Mouse (Mus musculus): ENCODE measurements around the gene Sik3.

Sik3 gene

GRCm38 (mm10) chr9:46188370-46188769 lies 175.8 kb downstream of the Sik3 start:
- DNase-seq (ENCODE audit: low read depth, low spot score) = no peak

- DNase-seq (ENCODE audit: low read depth, low spot score) = no peak
Measured at GRCm38 (mm10) chr9:46188956-46189355, 176.3 kb downstream of the Sik3 start.

- no peak for DNase-seq (ENCODE audit: low read depth, low spot score)
Measured at GRCm38 (mm10) chr9:46189381-46189780, 176.8 kb downstream of the Sik3 start.

- no peak for DNase-seq (ENCODE audit: low read depth, low spot score)
Measured at GRCm38 (mm10) chr9:46191234-46191633, 178.6 kb downstream of the Sik3 start.

- peak; percentile 36 for DNase-seq (ENCODE audit: low read depth, low spot score)
Measured at GRCm38 (mm10) chr9:46191644-46192043, 179.0 kb downstream of the Sik3 start.

GRCm38 (mm10) chr9:46192642-46193041 lies 180.0 kb downstream of the Sik3 start:
- DNase-seq (ENCODE audit: low read depth, low spot score) = no peak

- no peak for DNase-seq (ENCODE audit: low read depth, low spot score)
Measured at GRCm38 (mm10) chr9:46194809-46195208, 182.2 kb downstream of the Sik3 start.

- no peak for DNase-seq (ENCODE audit: low read depth, low spot score)
Measured at GRCm38 (mm10) chr9:46196699-46197169, 184.1 kb downstream of the Sik3 start.

- DNase-seq (ENCODE audit: low read depth, low spot score) = no peak
Measured at GRCm38 (mm10) chr9:46198461-46198860, 185.8 kb downstream of the Sik3 start.

GRCm38 (mm10) chr9:46198936-46199335 lies 186.3 kb downstream of the Sik3 start:
- DNase-seq (ENCODE audit: low read depth, low spot score) = no peak

- no peak for DNase-seq (ENCODE audit: low read depth, low spot score)
Measured at GRCm38 (mm10) chr9:46199609-46200008, 187.0 kb downstream of the Sik3 start.

- no peak for DNase-seq (ENCODE audit: low read depth, low spot score)
Measured at GRCm38 (mm10) chr9:46206834-46207500, 194.3 kb downstream of the Sik3 start.

- DNase-seq (ENCODE audit: low read depth, low spot score) = no peak
Measured at GRCm38 (mm10) chr9:46207501-46207869, 194.9 kb downstream of the Sik3 start.

- peak; percentile 12 for DNase-seq (ENCODE audit: low read depth, low spot score)
Measured at GRCm38 (mm10) chr9:46208401-46208974, 195.9 kb downstream of the Sik3 start.

- no peak for DNase-seq (ENCODE audit: low read depth, low spot score)
Measured at GRCm38 (mm10) chr9:46210473-46210872, 197.9 kb downstream of the Sik3 start.

- no peak for DNase-seq (ENCODE audit: low read depth, low spot score)
Measured at GRCm38 (mm10) chr9:46214276-46214675, 201.7 kb downstream of the Sik3 start.

GRCm38 (mm10) chr9:46214946-46215337 lies 202.3 kb downstream of the Sik3 start:
- no peak for DNase-seq (ENCODE audit: low read depth, low spot score)

GRCm38 (mm10) chr9:46215338-46216322 lies 203.0 kb downstream of the Sik3 start:
- DNase-seq (ENCODE audit: low read depth, low spot score) = no peak

- no peak for DNase-seq (ENCODE audit: low read depth, low spot score)
Measured at GRCm38 (mm10) chr9:46216744-46217470, 204.3 kb downstream of the Sik3 start.

- no peak for DNase-seq (ENCODE audit: low read depth, low spot score)
Measured at GRCm38 (mm10) chr9:46218176-46218575, 205.6 kb downstream of the Sik3 start.

- DNase-seq (ENCODE audit: low read depth, low spot score) = no peak
Measured at GRCm38 (mm10) chr9:46223090-46223489, 210.5 kb downstream of the Sik3 start.

- DNase-seq (ENCODE audit: low read depth, low spot score) = no peak
Measured at GRCm38 (mm10) chr9:46224101-46224500, 211.5 kb downstream of the Sik3 start.

Data from mesoderm, embryonic 11.5 days (tissue).